Mouse (Mus musculus): ENCODE results near the gene Minar1. TPM values are rescaled to one million over a fixed set of nuclear protein-coding genes. Genes with fewer than 3 reads are reported as not detected.

The Minar1 gene
- total RNA-seq, 2 experiments from 2014 or later: not detected

Other genes with a start within 250 kb of the Minar1 start
- gene Tmed3, start 81.9 kb upstream of the Minar1 start, total RNA-seq (2014; fragmentation: Nextera tagmentation): 38.7 and 50.5 TPM in 2 replicates
- 60.0 and 63.7 TPM in 2 replicates for gene Tmed3, start 81.9 kb upstream of the Minar1 start, total RNA-seq (2017)
- gene Ankrd34c, start 115.3 kb upstream of the Minar1 start, total RNA-seq (2014; fragmentation: Nextera tagmentation): not detected in 2 replicates
- gene Ankrd34c, start 115.3 kb upstream of the Minar1 start, total RNA-seq (2017): not detected in 2 replicates